Mouse (Mus musculus): ENCODE data around the gene Il5. TPM values are rescaled to one million over a fixed set of nuclear protein-coding genes. Genes with fewer than 3 reads are reported as not detected.

Il5 gene
- polyA plus RNA-seq, 1 experiment, result 0.16 TPM

- Histone ChIP-seq H3K4me3 (replicated peaks; ENCODE audit: insufficient read depth, low read depth, low read length) (no peak overlapping the region), H3K4me1 (ENCODE audit: control insufficient read depth, insufficient read depth, low read length) (no peaks in the 10 kb centered on the region), H3K27ac (ENCODE audit: insufficient read depth, low read length) (no peak overlapping the region), H3K27me3 (ENCODE audit: control insufficient read depth, insufficient read depth, low read length) (peaks cover 2% of the 10 kb centered on the region; the same call in 1 of the 2 replicates)
- TF ChIP-seq POLR2A (IDR thresholded peaks at IDR 0.05; ENCODE audit: borderline replicate concordance, insufficient read depth, low read length), result no peak
- DNase-seq, result no peak
- WGBS, result 87% methylated on average over 16 of the region's 16 CpGs
These were observed 53.2 kb downstream of the Il5 start for GRCm38 (mm10) chr11:53773641-53774360.

Other genes with a start within 250 kb of the Il5 start
- 0.65 and 1.6 TPM in 2 replicates for gene Gm9945, start 240.6 kb upstream of the Il5 start, polyA plus RNA-seq (2012; rRNA removed)
- 23.1 and 27.1 TPM in 2 replicates for gene Sowaha, start 240.5 kb upstream of the Il5 start, polyA plus RNA-seq (2012; rRNA removed)
- gene Sept8, start 201.5 kb upstream of the Il5 start, polyA plus RNA-seq (2012; rRNA removed), result 318 and 354 TPM in 2 replicates
- 91.1 and 93.2 TPM in 2 replicates for gene Kif3a, start 153.4 kb upstream of the Il5 start, polyA plus RNA-seq (2012; rRNA removed)
- gene Il4, start 102.1 kb upstream of the Il5 start, polyA plus RNA-seq (2012; rRNA removed), result not detected in 2 replicates
- not detected in 2 replicates for gene Il13, start 86.1 kb upstream of the Il5 start, polyA plus RNA-seq (2012; rRNA removed)
- 5.4 TPM in 2 replicates for gene Rad50, start 13.5 kb upstream of the Il5 start, polyA plus RNA-seq (2012; rRNA removed)
- 5.6 and 6.0 TPM in 2 replicates for gene Irf1, start 49.2 kb downstream of the Il5 start, polyA plus RNA-seq (2012; rRNA removed)
- 0.32 and 0.44 TPM in 2 replicates for gene Gm17334, start 52.4 kb downstream of the Il5 start, polyA plus RNA-seq (2012; rRNA removed)
- gene Gm12216, start 138.5 kb downstream of the Il5 start, polyA plus RNA-seq (2012; rRNA removed), result 1.2 and 1.8 TPM in 2 replicates
- gene Slc22a5, start 170.9 kb downstream of the Il5 start, polyA plus RNA-seq (2012; rRNA removed), result 15.7 and 16.5 TPM in 2 replicates